Mouse (Mus musculus) kidney, postnatal 0 days (tissue): ENCODE results near the gene Tmcc1. TPM values are rescaled to one million over a fixed set of nuclear protein-coding genes. Genes with fewer than 3 reads are reported as not detected.

ENCODE experiments used
- ATAC-seq: fragments of 200-750 bp; cut with Nextera tagmentation; replicated peaks from 2 replicates; pipeline ENCODE4 v1.8.0; 2017; ENCODE audit warnings: low read depth, moderate number of reproducible peaks, moderate TSS enrichment, moderate library complexity; ENCODE audit not compliant: low FRiP score
- DNase-seq: peaks from one replicate; pipeline ENCODE4 v3.0.0-alpha.2; 2016; ENCODE audit warnings: low spot score
- H3K27ac ChIP-seq: fragments of 300-500 bp; sonication (generic); 2 replicates; pipeline ENCODE4 v1.5.1; 2014; ENCODE audit warnings: mild to moderate bottlenecking
- H3K27me3 ChIP-seq: fragments of 300-500 bp; sonication (generic); 2 replicates; pipeline ENCODE4 v1.6.1; 2014; ENCODE audit warnings: low read length, mixed read lengths; ENCODE audit not compliant: insufficient read depth
- H3K36me3 ChIP-seq: fragments of 300-500 bp; sonication (generic); 2 replicates; pipeline ENCODE4 v1.6.1; 2014; ENCODE audit warnings: low read length, mixed read lengths; ENCODE audit not compliant: insufficient read depth
- H3K4me1 ChIP-seq: fragments of 300-500 bp; sonication (generic); replicated peaks from 2 replicates; pipeline ENCODE4 v1.6.1; 2014; ENCODE audit warnings: antibody characterized with exemption, low read length, mixed read lengths; ENCODE audit not compliant: insufficient read depth
- H3K4me2 ChIP-seq: fragments of 300-500 bp; sonication (generic); 2 replicates; pipeline ENCODE4 v1.6.1; 2014; ENCODE audit warnings: mild to moderate bottlenecking, low read length, moderate library complexity, mixed read lengths
- H3K4me3 ChIP-seq: fragments of 300-500 bp; sonication (generic); replicated peaks from 2 replicates; pipeline ENCODE4 v1.5.1; 2014; ENCODE audit warnings: low read depth, low read length
- H3K9ac ChIP-seq: fragments of 300-500 bp; sonication (generic); 2 replicates; pipeline ENCODE4 v1.6.1; 2014; ENCODE audit warnings: low read depth, low read length
- H3K9me3 ChIP-seq: fragments of 300-500 bp; sonication (generic); replicated peaks from 2 replicates; pipeline ENCODE4 v1.6.1; 2016; ENCODE audit warnings: low read length, inconsistent platforms, mixed read lengths
- CTCF ChIP-seq: IDR thresholded peaks from 2 replicates; pipeline ENCODE4 v1.5.1; 2016; ENCODE audit warnings: antibody characterized with exemption, low read depth, mild to moderate bottlenecking, moderate library complexity
- WGBS: fragments of 180-500 bp; shearing (Covaris S2); extraction: QIAGEN DNeasy Blood & Tissue Kit; methylation state at CpG from one replicate; pipeline ENCODE4 v1.1.7; 2014; 5-methylcytosine and 5-hydroxymethylcytosine counted together
- polyA plus RNA-seq: library from polyadenylated mRNA; unstranded; fragments of >200 nt; fragmentation: Nextera tagmentation; extraction: Ambion mirVana; gene quantifications from 2 replicates; pipeline ENCODE4 v1.2.1, GENCODE M21; 2015

Gene Tmcc1
- polyA plus RNA-seq, 1 experiment from 2014 or later: 6.9 TPM

DNA sequence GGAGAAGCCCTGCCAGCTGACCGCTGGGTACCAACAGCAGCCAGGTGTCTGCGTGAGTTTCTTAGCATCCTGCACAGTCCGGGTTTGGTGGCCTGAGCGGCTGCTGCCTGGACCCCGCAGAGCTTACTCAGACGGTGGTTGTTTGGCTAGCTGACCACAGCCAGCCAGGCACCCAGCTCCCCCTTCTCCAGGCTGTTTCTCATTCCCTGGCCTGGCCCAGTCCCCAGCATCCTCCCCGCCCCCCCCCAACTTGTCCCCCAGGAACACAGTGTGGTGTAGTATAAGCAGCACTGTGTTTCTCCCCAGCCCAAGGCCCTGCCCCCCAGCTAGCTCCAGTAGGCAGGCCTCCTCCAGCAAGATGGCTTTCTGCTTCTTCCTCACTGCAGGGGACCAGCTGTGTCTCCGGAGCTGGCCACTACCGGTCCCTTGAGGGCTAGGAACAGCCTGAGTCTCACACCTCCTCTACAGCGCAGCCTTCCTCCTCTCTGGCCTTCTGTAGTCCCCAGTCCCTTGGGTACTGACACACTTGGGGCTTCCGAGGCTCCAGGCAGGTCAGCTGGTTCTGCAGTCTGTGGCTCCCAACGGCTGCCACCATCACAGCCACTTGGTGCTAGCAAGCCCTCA lies 206.7 kb downstream of the Tmcc1 start:
- Histone ChIP-seq H3K27me3 (no peaks in the 10 kb centered on the region), H3K9me3 (no peaks in the 10 kb centered on the region), H3K4me1 (peaks cover 58% of the 10 kb centered on the region), H3K9ac (0 out of 2 replicates have a peak overlapping the region, but pooled peaks have one; percentile 32), H3K36me3 (no peaks in the 10 kb centered on the region), H3K4me2 (peak overlapping the region; percentile 40), H3K27ac (peak overlapping the region; percentile 57; the same call in 1 of the 2 replicates), H3K4me3 (no peak overlapping the region)
- ATAC-seq: no peak
- 43% methylated on average over 12 of the region's 12 CpGs for WGBS
- no peak for DNase-seq
- no peak for TF ChIP-seq CTCF

DNA sequence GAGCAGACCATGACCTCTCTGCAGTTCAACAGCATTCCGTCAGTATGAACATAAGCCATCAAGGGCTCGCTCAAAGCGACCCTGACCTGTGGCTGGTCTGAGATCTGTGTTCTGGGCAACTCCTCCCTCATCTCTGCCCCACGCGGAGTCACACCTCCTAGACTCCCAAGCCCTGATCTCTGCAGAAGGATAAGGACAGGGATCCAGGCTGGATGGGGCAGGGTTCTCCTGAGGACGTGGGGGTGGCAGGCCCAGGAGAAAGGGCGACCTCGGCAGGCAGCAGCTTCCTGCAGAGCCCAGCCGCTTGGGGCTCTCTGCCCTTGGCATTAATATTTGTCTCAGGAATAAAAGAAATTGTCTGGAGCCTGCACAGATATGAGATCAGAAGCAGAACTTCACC lies 207.7 kb downstream of the Tmcc1 start:
- H3K9ac ChIP-seq: 0 out of 2 replicates have a peak overlapping the region, but pooled peaks have one; percentile 3
- no peaks in the 10 kb centered on the region for H3K9me3 ChIP-seq
- peak overlapping the region; percentile 40 for H3K4me2 ChIP-seq
- WGBS: 38% methylated on average over 9 of the region's 9 CpGs
- no peaks in the 10 kb centered on the region for H3K36me3 ChIP-seq
- peaks cover 54% of the 10 kb centered on the region for H3K4me1 ChIP-seq
- H3K27ac ChIP-seq: peak overlapping the region; percentile 57; the same call in 1 of the 2 replicates
- no peaks in the 10 kb centered on the region for H3K27me3 ChIP-seq
- DNase-seq (no peak), ATAC-seq (no peak)
- 0 out of 2 replicates have a peak overlapping the region, but pooled peaks have one; percentile 4 for H3K4me3 ChIP-seq
- TF ChIP-seq CTCF: no peak

DNA sequence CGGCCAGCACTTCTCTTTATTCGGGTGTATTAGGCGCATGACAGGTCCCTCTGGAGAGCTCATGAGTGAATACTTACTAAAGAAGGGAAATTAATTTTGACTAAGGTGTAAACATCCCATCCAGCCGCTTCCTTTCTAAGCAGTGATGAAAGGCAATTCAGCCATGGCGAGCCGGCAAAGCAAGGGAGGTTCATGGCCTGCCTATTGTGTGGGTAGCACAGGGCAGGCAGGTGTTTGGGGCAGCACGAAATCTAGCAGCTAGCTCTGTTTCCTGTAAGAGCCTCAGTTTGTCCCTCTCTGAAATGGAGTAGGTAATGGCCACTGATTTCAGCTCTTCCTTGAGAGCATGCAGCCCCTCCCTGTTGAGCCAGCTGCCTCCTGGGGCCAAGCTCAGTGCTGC lies 208.7 kb downstream of the Tmcc1 start:
- no peak for TF ChIP-seq CTCF
- H3K27me3 ChIP-seq: no peaks in the 10 kb centered on the region
- ATAC-seq (no peak), DNase-seq (no peak)
- H3K27ac ChIP-seq: peak overlapping the region; percentile 85; the same call in 1 of the 2 replicates
- no peaks in the 10 kb centered on the region for H3K9me3 ChIP-seq
- no peak overlapping the region for H3K4me3 ChIP-seq
- peaks cover 54% of the 10 kb centered on the region for H3K4me1 ChIP-seq
- H3K9ac ChIP-seq: no peak overlapping the region
- peak overlapping the region; percentile 40; the same call in 1 of the 2 replicates for H3K4me2 ChIP-seq
- 47% methylated on average over 7 of the region's 7 CpGs for WGBS
- no peaks in the 10 kb centered on the region for H3K36me3 ChIP-seq

DNA sequence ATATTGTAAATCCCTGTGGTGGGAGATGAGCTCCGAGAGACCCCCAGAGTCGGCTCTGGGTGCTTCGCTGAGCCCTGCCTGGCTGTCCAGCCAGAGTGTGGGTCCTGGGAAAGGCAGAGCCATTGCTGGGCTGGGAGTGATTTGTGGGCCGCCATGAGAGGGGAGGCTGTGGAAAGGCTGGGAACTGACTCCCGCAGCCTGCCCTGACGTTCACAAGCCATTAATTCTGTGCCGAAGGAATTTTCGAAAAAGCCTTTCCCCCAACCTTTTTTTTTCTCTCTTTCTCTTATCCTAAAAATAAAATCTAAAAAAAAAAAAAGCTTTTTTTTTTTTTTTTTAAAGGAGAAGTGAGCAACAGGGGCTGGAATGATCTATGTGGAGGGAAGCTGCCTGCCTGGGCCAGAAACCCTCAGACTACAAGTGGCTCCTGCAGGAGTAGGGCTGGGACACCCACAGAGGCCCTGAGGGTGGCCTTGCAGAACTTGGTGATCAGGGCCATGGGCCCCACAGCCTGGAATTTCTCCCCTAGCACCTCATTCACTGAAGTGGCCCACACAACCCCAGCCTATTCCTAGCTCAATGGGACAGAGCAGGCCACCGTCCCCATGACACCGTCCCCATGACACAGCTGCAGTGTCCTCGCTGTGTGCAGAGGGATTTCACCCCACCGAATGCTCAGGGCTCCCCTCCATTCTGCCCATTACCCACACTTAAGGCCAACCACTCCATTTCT lies 209.8 kb downstream of the Tmcc1 start:
- 27% methylated on average over 12 of the region's 12 CpGs for whole genome bisulfite sequencing
- TF ChIP-seq CTCF: no peak

GRCm38 (mm10) chr6:115982889-115983288 lies 210.4 kb downstream of the Tmcc1 start:
- 29% methylated on average over 7 of the region's 7 CpGs for WGBS
- Histone ChIP-seq H3K4me2 (peak overlapping the region; percentile 42), H3K9ac (0 out of 2 replicates have a peak overlapping the region, but pooled peaks have one; percentile 35), H3K27me3 (no peaks in the 10 kb centered on the region), H3K4me1 (peaks cover 48% of the 10 kb centered on the region), H3K9me3 (no peaks in the 10 kb centered on the region), H3K27ac (peak overlapping the region; percentile 89), H3K4me3 (no peak overlapping the region), H3K36me3 (peaks cover 7% of the 10 kb centered on the region; the same call in 1 of the 2 replicates)
- ATAC-seq (0 out of 2 replicates have a peak, but pooled peaks have one; percentile 38), DNase-seq (peak; percentile 75)
- TF ChIP-seq CTCF: no peak

More for the DNA sequence above, 209.8 kb downstream of the Tmcc1 start:
- Histone ChIP-seq H3K27me3 (no peaks in the 10 kb centered on the region), H3K4me1 (peaks cover 48% of the 10 kb centered on the region), H3K4me2 (peak overlapping the region; percentile 42), H3K4me3 (no peak overlapping the region), H3K9ac (0 out of 2 replicates have a peak overlapping the region, but pooled peaks have one; percentile 35), H3K36me3 (peaks cover under 1% of the 10 kb centered on the region; the same call in 1 of the 2 replicates), H3K9me3 (no peaks in the 10 kb centered on the region), H3K27ac (peak overlapping the region; percentile 89)
- ATAC-seq (no peak; the same call in 1 of the 2 replicates), DNase-seq (peak; percentile 96)

DNA sequence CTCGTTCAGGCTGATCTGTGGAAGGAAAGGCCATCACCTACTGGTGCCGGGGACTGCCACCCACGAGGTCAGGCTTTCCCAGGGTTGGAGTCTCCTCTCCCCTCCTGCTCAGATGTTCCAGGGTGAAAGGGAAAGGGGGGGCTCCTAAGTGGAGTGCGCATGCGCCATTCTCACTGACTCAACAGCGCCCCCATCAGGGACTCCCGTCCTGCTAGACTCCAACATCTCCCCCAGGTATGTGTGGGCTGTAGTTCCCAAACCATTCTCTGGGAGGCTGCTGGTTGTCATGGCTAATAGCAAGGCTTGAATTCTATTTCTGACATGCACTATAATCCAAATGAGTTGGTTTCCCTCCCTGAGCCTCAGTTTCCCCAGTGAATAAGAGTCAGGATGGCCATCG lies 214.7 kb downstream of the Tmcc1 start:
- peaks cover 13% of the 10 kb centered on the region for H3K4me1 ChIP-seq
- H3K27ac ChIP-seq: no peak overlapping the region
- H3K27me3 ChIP-seq: no peaks in the 10 kb centered on the region
- no peak overlapping the region for H3K9ac ChIP-seq
- H3K36me3 ChIP-seq: peaks cover 29% of the 10 kb centered on the region
- DNase-seq (no peak), ATAC-seq (no peak)
- H3K4me2 ChIP-seq: no peak overlapping the region
- H3K9me3 ChIP-seq: no peaks in the 10 kb centered on the region
- WGBS: 78% methylated on average over 8 of the region's 8 CpGs
- TF ChIP-seq CTCF: peak; percentile 36; the same call in 1 of the 2 replicates
- H3K4me3 ChIP-seq: no peak overlapping the region
